Mouse (Mus musculus) spleen, adult 2 months (tissue): ENCODE results near the gene Sf3a1.

Experiments used
- CTCF ChIP-seq: fragments of 200-500 bp; IDR thresholded peaks from 2 replicates; pipeline ENCODE4 v1.5.1; 2011; ENCODE audit warnings: mild to moderate bottlenecking, inconsistent platforms; ENCODE audit not compliant: insufficient read depth, insufficient read length, insufficient replicate concordance; ENCODE audit errors: extremely low read depth
- POLR2A ChIP-seq: fragments of 200-500 bp; IDR thresholded peaks from 2 replicates; pipeline ENCODE4 v1.6.1; 2011; ENCODE audit warnings: low read depth, low read length, inconsistent platforms

- TF ChIP-seq POLR2A (no peak), CTCF (no peak)
Observed at GRCm38 (mm10) chr11:4122226-4122625, 37.9 kb upstream of the Sf3a1 start.
